Mouse (Mus musculus) midbrain, embryonic 13.5 days (tissue): ENCODE results near the gene Cyp21a1. TPM values are rescaled to one million over a fixed set of nuclear protein-coding genes. Genes with fewer than 3 reads are reported as not detected.

Experiments
- microRNA-seq: library from miRNA; unstranded; fragments of <30 nt; microRNA quantifications from one replicate; pipeline ENCODE4, GENCODE M21; 2016
- polyA plus RNA-seq: library from polyadenylated mRNA; unstranded; fragments of >200 nt; fragmentation: Nextera tagmentation; extraction: Ambion mirVana; gene quantifications from 2 replicates; pipeline ENCODE4 v1.2.1, GENCODE M21; 2015

The Cyp21a1 gene
- polyA plus RNA-seq, 1 experiment from 2014 or later, result not detected

Small RNA genes lying within 50 kb of the gene (microRNA-seq; reads per million reads assigned to microRNA genes)
- gene Gm27471, result not detected
- gene Mir6970, result not detected
- gene Mir6971, result 2.7 reads per million, percentile 9 among the genes with 10 or more reads in this experiment

Other genes starting within 250 kb of the Cyp21a1 start
- gene Notch4, start 240.3 kb downstream of the Cyp21a1 start, polyA plus RNA-seq, result 8.9 and 9.1 TPM in 2 replicates
- 2.8 and 3.4 TPM in 2 replicates for gene Gpsm3, start 214.8 kb downstream of the Cyp21a1 start, polyA plus RNA-seq
- 13.3 and 15.3 TPM in 2 replicates for gene Pbx2, start 213.3 kb downstream of the Cyp21a1 start, polyA plus RNA-seq
- 1.5 and 2.2 TPM in 2 replicates for gene Ager, start 206.7 kb downstream of the Cyp21a1 start, polyA plus RNA-seq
- 324 and 337 TPM in 2 replicates for gene Rnf5, start 200.9 kb downstream of the Cyp21a1 start, polyA plus RNA-seq
- gene Agpat1, start 200.3 kb downstream of the Cyp21a1 start, polyA plus RNA-seq, result 86.0 and 100 TPM in 2 replicates
- 6.8 and 8.6 TPM in 2 replicates for gene Egfl8, start 188.6 kb downstream of the Cyp21a1 start, polyA plus RNA-seq
- 22.3 and 23.3 TPM in 2 replicates for gene Ppt2, start 176.1 kb downstream of the Cyp21a1 start, polyA plus RNA-seq
- gene Prrt1, start 175.0 kb downstream of the Cyp21a1 start, polyA plus RNA-seq, result 7.4 and 7.5 TPM in 2 replicates
- gene Fkbpl, start 159.8 kb downstream of the Cyp21a1 start, polyA plus RNA-seq, result 17.0 and 18.9 TPM in 2 replicates
- gene Atf6b, start 157.4 kb downstream of the Cyp21a1 start, polyA plus RNA-seq, result 118 and 122 TPM in 2 replicates
- 0.08 and 0.10 TPM in 2 replicates for gene Tnxb, start 134.0 kb downstream of the Cyp21a1 start, polyA plus RNA-seq
- gene C4b, start 60.7 kb downstream of the Cyp21a1 start, polyA plus RNA-seq, result not detected in 2 replicates
- 38.5 and 40.5 TPM in 2 replicates for gene Stk19, start 32.4 kb upstream of the Cyp21a1 start, polyA plus RNA-seq
- 74.7 and 76.1 TPM in 2 replicates for gene Dxo, start 32.5 kb upstream of the Cyp21a1 start, polyA plus RNA-seq
- gene Skiv2l, start 45.6 kb upstream of the Cyp21a1 start, polyA plus RNA-seq, result 59.3 and 61.3 TPM in 2 replicates
- gene Nelfe, start 45.8 kb upstream of the Cyp21a1 start, polyA plus RNA-seq, result 95.0 and 100 TPM in 2 replicates
- 1.7 and 2.2 TPM in 2 replicates for gene Cfb, start 58.0 kb upstream of the Cyp21a1 start, polyA plus RNA-seq
- gene Zbtb12, start 74.9 kb upstream of the Cyp21a1 start, polyA plus RNA-seq, result 13.2 and 16.3 TPM in 2 replicates
- gene Gm20547, start 77.5 kb upstream of the Cyp21a1 start, polyA plus RNA-seq, result 0.08 TPM in 1 of 2 replicates, not detected in the other
- 1.2 and 2.1 TPM in 2 replicates for gene C2, start 93.7 kb upstream of the Cyp21a1 start, polyA plus RNA-seq
- gene Ehmt2, start 93.9 kb upstream of the Cyp21a1 start, polyA plus RNA-seq, result 105 and 114 TPM in 2 replicates
- gene Slc44a4, start 109.9 kb upstream of the Cyp21a1 start, polyA plus RNA-seq, result 0.09 TPM in 1 of 2 replicates, not detected in the other
- gene Neu1, start 126.7 kb upstream of the Cyp21a1 start, polyA plus RNA-seq, result 25.5 and 25.9 TPM in 2 replicates
- 0.10 and 0.11 TPM in 2 replicates for gene Hspa1b, start 154.7 kb upstream of the Cyp21a1 start, polyA plus RNA-seq
- gene Gm20481, start 165.4 kb upstream of the Cyp21a1 start, polyA plus RNA-seq, result not detected in 2 replicates
- gene Hspa1a, start 167.6 kb upstream of the Cyp21a1 start, polyA plus RNA-seq, result 2.8 and 2.9 TPM in 2 replicates
- gene Hspa1l, start 168.1 kb upstream of the Cyp21a1 start, polyA plus RNA-seq, result 0.55 and 1.5 TPM in 2 replicates
- gene Lsm2, start 177.3 kb upstream of the Cyp21a1 start, polyA plus RNA-seq, result 141 and 150 TPM in 2 replicates
- gene Vars, start 196.4 kb upstream of the Cyp21a1 start, polyA plus RNA-seq, result 61.0 and 69.1 TPM in 2 replicates
- 0.13 and 0.20 TPM in 2 replicates for gene Vwa7, start 212.0 kb upstream of the Cyp21a1 start, polyA plus RNA-seq
- 3.8 and 4.3 TPM in 2 replicates for gene Sapcd1, start 223.5 kb upstream of the Cyp21a1 start, polyA plus RNA-seq
- 3.3 and 3.7 TPM in 2 replicates for gene Msh5, start 242.2 kb upstream of the Cyp21a1 start, polyA plus RNA-seq
- gene Clic1, start 245.4 kb upstream of the Cyp21a1 start, polyA plus RNA-seq, result 93.7 and 99.6 TPM in 2 replicates